Mouse (Mus musculus) heart, embryonic 16.5 days (tissue): Measurements from ENCODE around the gene Klf9. TPM values are rescaled to one million over a fixed set of nuclear protein-coding genes. Genes with fewer than 3 reads are reported as not detected.

Experiments
- ATAC-seq: fragments of 200-750 bp; cut with Nextera tagmentation; replicated peaks from 2 replicates; pipeline ENCODE4 v1.8.0; 2017; ENCODE audit warnings: moderate number of reproducible peaks; ENCODE audit not compliant: insufficient read depth, low FRiP score; ENCODE audit errors: extremely low read depth
- H3K27ac ChIP-seq: fragments of 300-500 bp; sonication (generic); 2 replicates; pipeline ENCODE4 v1.5.1; 2014; ENCODE audit warnings: mild to moderate bottlenecking, low read length, control low read depth, moderate library complexity
- H3K27me3 ChIP-seq: fragments of 300-500 bp; sonication (generic); 2 replicates; pipeline ENCODE4 v1.6.1; 2014; ENCODE audit warnings: low read length, mixed read lengths; ENCODE audit not compliant: control insufficient read depth, insufficient read depth
- H3K36me3 ChIP-seq: fragments of 300-500 bp; sonication (generic); 2 replicates; pipeline ENCODE4 v1.6.1; 2014; ENCODE audit not compliant: control insufficient read depth, insufficient read depth
- H3K4me1 ChIP-seq: fragments of 300-500 bp; sonication (generic); 2 replicates; pipeline ENCODE4 v1.6.1; 2014; ENCODE audit warnings: low read length, mixed read lengths; ENCODE audit not compliant: control insufficient read depth, insufficient read depth
- H3K4me2 ChIP-seq: fragments of 300-500 bp; sonication (generic); 2 replicates; pipeline ENCODE4 v1.6.1; 2014; ENCODE audit warnings: low read depth, mild to moderate bottlenecking, control low read depth, low read length
- H3K4me3 ChIP-seq: fragments of 300-500 bp; sonication (generic); 2 replicates; pipeline ENCODE4 v1.5.1; 2014; ENCODE audit warnings: mild to moderate bottlenecking, control low read depth, low read length
- H3K9ac ChIP-seq: fragments of 300-500 bp; sonication (generic); 2 replicates; pipeline ENCODE4 v1.6.1; 2014; ENCODE audit warnings: low read length, control low read depth
- H3K9me3 ChIP-seq: fragments of 300-500 bp; sonication (generic); replicated peaks from 2 replicates; pipeline ENCODE4 v1.6.1; 2016; ENCODE audit warnings: low read length; ENCODE audit not compliant: control insufficient read depth
- WGBS: fragments of 180-500 bp; shearing (Covaris S2); extraction: QIAGEN DNeasy Blood & Tissue Kit; methylation state at CpG from one replicate; pipeline ENCODE4 v1.1.7; 2014; 5-methylcytosine and 5-hydroxymethylcytosine counted together
- polyA plus RNA-seq: library from polyadenylated mRNA; unstranded; fragments of >200 nt; fragmentation: Nextera tagmentation; extraction: Ambion mirVana; gene quantifications from 2 replicates; pipeline ENCODE4 v1.2.1, GENCODE M21; 2015

The Klf9 gene
- 3.8 and 3.9 TPM in 2 replicates for polyA plus RNA-seq

DNA sequence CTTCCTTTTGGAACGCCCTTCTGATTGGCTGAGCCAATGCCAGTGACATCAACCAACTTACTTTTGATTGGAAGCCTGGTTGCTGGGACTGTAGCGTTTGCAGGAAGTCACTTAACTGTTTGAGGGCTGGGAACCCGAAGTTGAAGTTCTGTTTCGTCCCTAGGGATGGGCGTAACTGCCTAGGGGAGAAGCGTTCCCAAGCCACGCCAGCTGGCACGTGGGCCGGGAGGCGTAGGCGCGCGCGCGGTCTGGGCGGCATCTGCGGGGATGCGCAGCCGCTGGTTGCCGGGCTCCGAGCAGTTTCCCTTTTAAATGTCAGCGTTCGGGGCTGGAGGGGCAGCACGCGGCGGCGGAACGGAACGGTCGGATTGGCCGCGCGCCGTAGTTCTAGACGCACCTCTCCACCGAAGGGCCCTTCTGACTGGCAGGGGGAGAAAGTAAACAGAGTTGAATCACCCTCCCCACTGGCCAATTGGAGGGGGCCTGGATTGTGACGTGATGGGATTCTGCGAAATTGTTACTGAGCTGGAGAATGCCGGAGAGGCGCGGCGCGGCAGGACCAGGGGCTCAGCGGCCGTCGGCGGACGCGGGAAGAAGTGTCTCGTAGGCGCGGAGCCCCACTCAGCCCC lies at the start of gene Klf9:
Gene Klf9, plus strand, starts transcription at position 538 of the 629 bp plus-strand sequence.
- peak within 1 kb of the TSS; percentile 90 for H3K27ac ChIP-seq
- ATAC-seq = peak; percentile 91
- H3K4me1 ChIP-seq = peaks cover 11% of the 10 kb centered on the region
- peak within 1 kb of the TSS; percentile 99 for H3K4me2 ChIP-seq
- under 1% methylated on average over 52 of the region's 52 CpGs for WGBS
- H3K4me3 ChIP-seq = peak within 1 kb of the TSS; percentile 76
- H3K27me3 ChIP-seq = no peaks in the 10 kb centered on the region; the same call in 1 of the 2 replicates
- no peaks in the 10 kb centered on the region for H3K9me3 ChIP-seq
- no peaks in the 10 kb centered on the region for H3K36me3 ChIP-seq
- peak within 1 kb of the TSS; percentile 82 for H3K9ac ChIP-seq

DNA sequence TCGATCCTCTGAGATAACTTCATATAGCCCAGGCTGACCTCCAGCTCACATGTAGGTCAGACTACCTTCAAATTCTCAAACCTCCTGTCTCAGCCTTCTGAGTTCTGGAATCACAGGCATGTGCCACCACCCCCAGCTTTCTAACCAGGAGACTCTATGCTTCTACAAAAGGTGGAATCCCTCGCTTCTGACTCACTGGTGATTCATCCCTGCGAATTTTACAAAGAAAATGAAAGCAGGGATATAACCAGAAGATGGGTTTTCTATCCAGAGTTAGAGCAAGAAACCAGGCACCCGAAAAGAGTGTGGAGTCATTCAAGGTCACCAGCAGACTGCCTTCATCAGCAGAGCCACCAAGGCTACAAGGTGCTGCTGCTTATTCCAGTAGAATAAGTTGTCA lies 49.4 kb upstream of the Klf9 start:
- H3K4me3 ChIP-seq = no peak overlapping the region
- H3K36me3 ChIP-seq = no peaks in the 10 kb centered on the region
- no peak overlapping the region for H3K9ac ChIP-seq
- H3K9me3 ChIP-seq = no peaks in the 10 kb centered on the region
- ATAC-seq = no peak
- no peak overlapping the region for H3K4me2 ChIP-seq
- no peaks in the 10 kb centered on the region for H3K4me1 ChIP-seq
- H3K27me3 ChIP-seq = no peaks in the 10 kb centered on the region
- WGBS = 77% methylated on average over 4 of the region's 4 CpGs
- H3K27ac ChIP-seq = no peak overlapping the region

DNA sequence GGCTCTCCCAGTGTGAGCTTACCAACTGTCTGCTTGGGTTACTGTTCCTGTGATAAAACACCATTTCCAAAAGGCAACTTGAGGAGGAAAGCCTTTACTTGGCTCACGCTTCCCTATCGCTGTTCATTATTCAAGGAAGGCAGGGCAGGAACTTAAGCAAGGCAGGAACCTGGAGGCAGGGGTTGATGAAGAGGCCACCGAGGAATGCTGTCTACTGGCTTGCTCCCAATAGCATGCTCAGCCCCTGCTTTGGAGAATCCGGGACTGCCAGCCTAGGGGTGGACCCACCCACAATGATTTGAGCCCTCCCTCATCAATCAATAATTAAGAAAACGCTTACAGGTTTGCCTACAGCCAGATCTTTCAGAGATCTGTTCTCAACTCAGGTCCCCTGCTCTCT lies 47.5 kb upstream of the Klf9 start:
- H3K4me2 ChIP-seq = no peak overlapping the region
- no peaks in the 10 kb centered on the region for H3K27me3 ChIP-seq
- no peak for ATAC-seq
- no peaks in the 10 kb centered on the region for H3K4me1 ChIP-seq
- 73% methylated on average over 5 of the region's 5 CpGs for WGBS
- H3K9me3 ChIP-seq = no peaks in the 10 kb centered on the region
- H3K4me3 ChIP-seq = no peak overlapping the region
- H3K36me3 ChIP-seq = no peaks in the 10 kb centered on the region
- no peak overlapping the region for H3K9ac ChIP-seq
- no peak overlapping the region for H3K27ac ChIP-seq

DNA sequence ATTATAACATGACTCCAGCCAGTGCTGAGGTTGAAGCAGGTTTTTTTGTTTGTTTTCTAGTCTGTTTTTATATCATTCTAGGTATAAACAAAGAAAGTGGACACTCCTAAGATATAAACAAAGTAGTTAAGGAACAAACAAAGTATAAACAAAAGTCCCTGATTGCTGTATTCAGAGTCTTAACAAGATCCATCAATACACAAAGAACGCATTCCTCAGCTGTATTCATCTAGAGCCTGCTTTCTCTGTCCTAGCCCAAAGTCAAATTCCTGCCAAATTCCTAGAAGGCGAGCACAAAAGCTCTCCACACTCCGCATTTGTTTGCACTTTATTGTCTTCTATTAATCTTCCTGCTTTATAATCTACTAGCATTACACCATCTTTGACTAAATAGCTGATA lies 46.1 kb upstream of the Klf9 start:
- no peak for ATAC-seq
- Histone ChIP-seq H3K27ac (no peak overlapping the region), H3K4me1 (no peaks in the 10 kb centered on the region), H3K36me3 (no peaks in the 10 kb centered on the region), H3K9ac (no peak overlapping the region), H3K9me3 (no peaks in the 10 kb centered on the region), H3K27me3 (no peaks in the 10 kb centered on the region), H3K4me2 (no peak overlapping the region), H3K4me3 (no peak overlapping the region)
- WGBS = 56% methylated on average over 3 of the region's 3 CpGs

DNA sequence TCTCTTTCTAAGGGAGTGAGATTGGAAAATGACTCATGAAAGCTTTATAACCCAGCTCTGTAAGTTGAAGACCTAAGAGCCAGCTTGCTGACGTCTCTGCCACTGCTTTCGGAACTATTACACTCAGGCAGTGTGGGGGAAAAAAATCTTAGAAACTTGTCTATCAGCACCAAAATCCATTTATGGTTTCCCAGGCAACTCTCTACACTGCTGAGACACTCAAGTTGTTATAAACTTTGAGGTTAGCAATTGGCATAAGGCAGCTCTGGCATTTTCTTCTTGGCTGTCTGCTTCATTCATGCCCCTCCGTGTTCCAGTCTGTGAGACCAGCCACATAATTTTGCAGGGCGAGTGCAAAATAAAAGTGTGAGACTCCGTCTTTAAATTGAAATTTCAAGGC lies 34.2 kb upstream of the Klf9 start:
- 75% methylated on average over 5 of the region's 5 CpGs for WGBS
- no peak overlapping the region for H3K4me3 ChIP-seq
- no peak overlapping the region for H3K9ac ChIP-seq
- H3K9me3 ChIP-seq = no peaks in the 10 kb centered on the region
- H3K27ac ChIP-seq = no peak overlapping the region
- H3K36me3 ChIP-seq = no peaks in the 10 kb centered on the region
- no peaks in the 10 kb centered on the region for H3K27me3 ChIP-seq
- no peaks in the 10 kb centered on the region for H3K4me1 ChIP-seq
- no peak for ATAC-seq
- H3K4me2 ChIP-seq = no peak overlapping the region

DNA sequence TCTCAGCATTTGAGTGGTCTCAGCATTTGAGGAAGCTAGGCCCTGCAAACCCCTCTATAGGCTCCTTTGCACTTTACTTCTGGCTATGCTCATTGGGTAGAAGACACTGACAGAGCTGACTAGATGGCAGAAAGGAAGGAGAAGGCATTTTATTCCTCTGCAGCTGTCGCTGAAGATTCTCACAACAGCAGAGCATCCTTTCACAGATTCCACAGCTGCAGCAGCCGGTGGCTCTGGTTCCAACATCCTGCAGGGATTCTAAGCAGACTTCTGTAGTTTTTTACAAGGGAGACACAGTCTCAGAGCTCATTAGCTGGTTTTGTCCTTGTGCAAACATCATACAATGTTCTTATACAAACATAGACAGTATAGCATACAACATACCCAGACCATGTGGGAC lies 33.7 kb upstream of the Klf9 start:
- no peak overlapping the region for H3K4me3 ChIP-seq
- no peak overlapping the region for H3K4me2 ChIP-seq
- ATAC-seq = no peak
- no peak overlapping the region for H3K9ac ChIP-seq
- H3K9me3 ChIP-seq = no peaks in the 10 kb centered on the region
- WGBS = 71% methylated on average over 2 of the region's 2 CpGs
- no peaks in the 10 kb centered on the region for H3K27me3 ChIP-seq
- no peak overlapping the region for H3K27ac ChIP-seq
- H3K4me1 ChIP-seq = no peaks in the 10 kb centered on the region
- no peaks in the 10 kb centered on the region for H3K36me3 ChIP-seq

DNA sequence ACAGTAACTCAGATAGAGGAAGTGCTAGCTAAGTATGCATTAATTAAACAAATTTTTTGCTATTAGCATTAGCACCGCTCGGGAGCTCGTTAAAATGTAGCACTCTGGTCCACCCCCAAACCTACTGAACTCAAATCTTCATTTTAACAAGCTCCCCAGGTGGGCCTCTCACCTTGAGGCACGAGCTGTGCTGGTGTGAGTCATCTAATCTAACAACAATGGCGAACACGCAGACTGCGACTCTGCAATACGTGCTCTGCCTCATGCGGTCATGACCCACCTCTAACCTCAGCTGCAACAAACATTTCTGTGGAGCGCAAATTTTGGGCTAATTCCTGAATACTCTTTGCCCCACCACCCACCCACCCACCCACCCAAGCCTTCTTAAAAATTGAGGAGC lies 19.2 kb upstream of the Klf9 start:
- Histone ChIP-seq H3K27me3 (no peaks in the 10 kb centered on the region), H3K36me3 (no peaks in the 10 kb centered on the region), H3K4me2 (no peak overlapping the region), H3K27ac (no peak overlapping the region), H3K4me1 (no peaks in the 10 kb centered on the region), H3K4me3 (no peak overlapping the region), H3K9me3 (no peaks in the 10 kb centered on the region), H3K9ac (no peak overlapping the region)
- WGBS = 20% methylated on average over 10 of the region's 10 CpGs
- ATAC-seq = no peak

DNA sequence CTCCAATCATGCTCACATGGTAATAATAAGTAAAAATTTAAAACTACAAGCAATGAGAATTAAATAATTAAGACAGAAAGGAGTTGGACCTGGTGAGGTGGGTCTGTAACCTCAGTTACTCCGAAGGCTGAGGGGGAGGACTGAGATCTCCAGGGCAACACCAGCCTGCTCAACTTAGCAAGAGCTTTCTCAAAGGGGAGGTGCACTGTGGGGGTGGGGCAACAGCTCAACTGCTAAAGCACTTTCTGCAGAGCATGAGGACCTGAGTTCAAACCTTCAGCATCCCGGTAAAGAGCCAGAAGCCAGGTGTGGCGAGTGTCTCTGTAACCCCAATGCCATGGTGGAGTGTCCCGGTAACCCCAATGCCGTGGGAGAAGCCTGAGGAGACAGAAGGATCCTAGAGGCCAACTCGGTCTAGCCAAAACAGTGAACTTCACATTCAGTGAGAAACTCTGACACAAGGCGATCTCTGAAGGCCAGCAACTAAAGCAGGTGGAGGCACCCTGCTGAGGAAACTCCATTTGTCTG lies 16.9 kb upstream of the Klf9 start:
- no peak overlapping the region for H3K4me2 ChIP-seq
- no peaks in the 10 kb centered on the region for H3K27me3 ChIP-seq
- WGBS = 72% methylated on average over 7 of the region's 7 CpGs
- H3K4me1 ChIP-seq = no peaks in the 10 kb centered on the region
- H3K9me3 ChIP-seq = no peaks in the 10 kb centered on the region
- no peak overlapping the region for H3K4me3 ChIP-seq
- H3K36me3 ChIP-seq = no peaks in the 10 kb centered on the region
- no peak overlapping the region for H3K27ac ChIP-seq
- no peak overlapping the region for H3K9ac ChIP-seq
- ATAC-seq = no peak

DNA sequence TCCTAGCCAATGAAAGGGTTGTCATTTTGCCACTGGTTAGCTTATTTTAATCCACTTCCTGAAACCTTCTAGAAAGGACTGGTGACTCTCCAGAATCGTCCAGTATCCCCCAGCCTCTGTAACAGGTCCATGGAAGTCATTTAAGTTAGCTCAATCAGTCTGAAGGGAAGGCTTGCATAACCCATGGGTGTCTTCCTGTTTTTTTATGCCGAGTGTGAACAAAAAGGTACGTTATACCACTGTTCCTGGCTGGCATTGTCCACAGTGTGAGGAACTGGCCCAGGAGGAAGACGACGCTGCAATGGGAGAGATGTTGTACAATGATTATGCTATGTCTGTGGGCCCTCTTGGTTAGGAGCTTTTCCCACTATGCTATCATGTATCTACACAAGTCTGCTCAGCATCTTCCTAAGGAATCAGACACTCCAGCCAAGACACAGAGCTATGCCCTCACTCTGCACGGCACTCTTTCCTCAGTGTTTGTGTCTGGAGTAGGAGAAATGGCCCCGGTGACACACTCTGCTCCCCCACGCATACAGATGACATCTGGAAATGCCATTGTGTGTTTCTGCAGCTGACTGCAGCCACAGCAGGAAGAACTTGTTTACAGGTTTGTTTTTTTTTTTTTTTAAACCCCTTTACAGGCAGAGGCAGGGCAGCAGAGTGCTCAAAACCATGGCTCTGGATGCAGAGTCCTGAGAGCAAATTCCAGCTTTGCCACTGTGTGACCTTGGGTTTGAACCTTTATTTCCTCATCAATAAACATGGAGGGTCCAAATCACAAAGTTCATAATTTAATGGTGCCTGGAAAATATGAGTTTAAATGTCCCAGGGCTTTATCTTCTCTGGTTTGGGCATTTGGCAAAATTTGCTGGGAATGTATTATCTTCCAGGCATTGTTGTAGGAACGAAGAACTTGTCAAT lies 15.5 kb upstream of the Klf9 start:
- H3K27me3 ChIP-seq = no peaks in the 10 kb centered on the region
- H3K9me3 ChIP-seq = no peaks in the 10 kb centered on the region
- no peak overlapping the region for H3K4me2 ChIP-seq
- no peaks in the 10 kb centered on the region for H3K36me3 ChIP-seq
- no peak overlapping the region for H3K9ac ChIP-seq
- H3K4me3 ChIP-seq = no peak overlapping the region
- no peak for ATAC-seq
- H3K4me1 ChIP-seq = no peaks in the 10 kb centered on the region
- H3K27ac ChIP-seq = no peak overlapping the region
- 56% methylated on average over 9 of the region's 9 CpGs for WGBS
